Mouse (Mus musculus) urinary bladder, postnatal 14 days (tissue): Measurements from ENCODE around the gene Hist2h2be.
"Not testable (repeated sequence)": the region's sequence is repeated elsewhere in the genome, so short reads cannot be mapped to it uniquely, and the experiment has no call there.

Experiments used
- DNase-seq: peaks from one replicate; pipeline ENCODE4 v3.0.0; 2021; ENCODE audit warnings: low spot score

Gene Hist2h2be

GRCm38 (mm10) chr3:96220765-96221639 lies at the start of gene Hist2h2be, which contains the start of gene Hist2h2ac:
Gene Hist2h2be (plus strand): TSS chr3:96221119.
Gene Hist2h2ac (minus strand): TSS chr3:96220880.
- DNase-seq, result peak; percentile 85

- DNase-seq, result peak; percentile 18
These were observed 49.2 kb upstream of the Hist2h2be start for GRCm38 (mm10) chr3:96171583-96172196.

GRCm38 (mm10) chr3:96172197-96173178 lies 48.4 kb upstream of the Hist2h2be start, which contains the start of gene Sf3b4:
Gene Sf3b4 (plus strand): TSS chr3:96172332.
- DNase-seq, result peak; percentile 84

- DNase-seq, result no peak
These were observed 47.7 kb upstream of the Hist2h2be start for GRCm38 (mm10) chr3:96173185-96173584.

- not testable (repeated sequence) for DNase-seq
These were observed 46.9 kb upstream of the Hist2h2be start for GRCm38 (mm10) chr3:96174042-96174441.

GRCm38 (mm10) chr3:96175251-96175650 lies 45.7 kb upstream of the Hist2h2be start:
- DNase-seq, result no peak

GRCm38 (mm10) chr3:96178427-96178826 lies 42.5 kb upstream of the Hist2h2be start:
- no peak for DNase-seq

- no peak for DNase-seq
These were observed 42.0 kb upstream of the Hist2h2be start for GRCm38 (mm10) chr3:96178902-96179301.

- peak; percentile 45 for DNase-seq
These were observed 41.4 kb upstream of the Hist2h2be start for GRCm38 (mm10) chr3:96179531-96179930.

- DNase-seq, result peak; percentile 35
These were observed 40.0 kb upstream of the Hist2h2be start, which contains the start of gene Sv2a for GRCm38 (mm10) chr3:96180727-96181477. Gene Sv2a (plus strand): TSS chr3:96181151.

- DNase-seq, result no peak
These were observed 39.2 kb upstream of the Hist2h2be start for GRCm38 (mm10) chr3:96181510-96182381.

- no peak for DNase-seq
These were observed 38.5 kb upstream of the Hist2h2be start for GRCm38 (mm10) chr3:96182382-96182776.

GRCm38 (mm10) chr3:96192977-96193376 lies 27.9 kb upstream of the Hist2h2be start:
- DNase-seq, result no peak

- DNase-seq, result no peak
These were observed 26.0 kb upstream of the Hist2h2be start for GRCm38 (mm10) chr3:96194966-96195365.

- no peak for DNase-seq
These were observed 25.2 kb upstream of the Hist2h2be start for GRCm38 (mm10) chr3:96195616-96196313.

- no peak for DNase-seq
These were observed 24.3 kb upstream of the Hist2h2be start for GRCm38 (mm10) chr3:96196437-96197128.

GRCm38 (mm10) chr3:96197129-96197749 lies 23.7 kb upstream of the Hist2h2be start:
- peak; percentile 91 for DNase-seq

- no peak for DNase-seq
These were observed 22.7 kb upstream of the Hist2h2be start for GRCm38 (mm10) chr3:96198181-96198580.
